Mouse (Mus musculus) myocyte (in vitro differentiated cells): ENCODE measurements around the gene Impdh1.

ENCODE experiments used
- E2F4 ChIP-seq: IDR thresholded peaks from one replicate; pipeline ENCODE4 v1.6.1; 2011; ENCODE audit warnings: mild to moderate bottlenecking, control low read depth, moderate library complexity; ENCODE audit not compliant: insufficient read depth
- MAX ChIP-seq: IDR thresholded peaks from one replicate; pipeline ENCODE4 v1.6.1; 2011; ENCODE audit warnings: low read depth, mild to moderate bottlenecking, control low read depth
- POLR2A ChIP-seq: IDR thresholded peaks from one replicate; pipeline ENCODE4 v1.6.1; 2011; ENCODE audit warnings: low read depth, mild to moderate bottlenecking, control low read depth, moderate library complexity; ENCODE audit not compliant: insufficient read length
- TCF12 ChIP-seq: IDR thresholded peaks from one replicate; pipeline ENCODE4 v1.6.1; 2011; ENCODE audit warnings: mild to moderate bottlenecking, control low read depth; ENCODE audit not compliant: poor library complexity, insufficient read depth, severe bottlenecking

GRCm38 (mm10) chr6:29168871-29169270, 47.3 kb downstream of the Impdh1 start:
- TF ChIP-seq POLR2A (no peak), TCF12 (no peak), MAX (no peak), E2F4 (no peak)
